Mouse (Mus musculus): ENCODE measurements at regions not wholly inside any gene's neighbourhood (a gene's known extent, or its start where the extent isn't known, plus 50 kb on each side); places are given as distances from the start of the nearest gene placed in this dataset.
"Not testable (repeated sequence)": the region's sequence is repeated elsewhere in the genome, so short reads cannot be mapped to it uniquely, and the experiment has no call there.

DNA sequence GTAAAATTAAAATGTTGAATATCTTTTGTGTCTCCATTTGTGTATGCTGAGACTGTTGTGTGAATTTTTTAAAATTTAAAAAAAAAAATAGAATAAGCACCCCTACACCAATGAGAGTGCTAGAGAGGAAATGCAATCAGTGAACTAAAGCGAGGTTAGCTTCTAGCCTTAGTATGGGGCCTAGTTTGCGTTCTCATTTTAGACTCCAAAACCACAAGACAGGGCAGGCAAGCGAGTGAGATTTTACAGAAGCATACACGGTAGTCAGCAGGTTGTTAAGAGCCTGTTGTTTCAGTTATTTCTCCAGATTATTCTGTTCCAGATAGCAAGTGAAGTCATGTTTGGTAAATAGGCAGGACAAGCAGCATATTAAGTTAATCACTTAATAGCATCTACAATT lies 486.2 kb downstream of the Hace1 start:
- DNase-seq (ENCODE audit: low spot score), result no peak
- intact Hi-C loops (cut with DNase I), result no loop called here

DNA sequence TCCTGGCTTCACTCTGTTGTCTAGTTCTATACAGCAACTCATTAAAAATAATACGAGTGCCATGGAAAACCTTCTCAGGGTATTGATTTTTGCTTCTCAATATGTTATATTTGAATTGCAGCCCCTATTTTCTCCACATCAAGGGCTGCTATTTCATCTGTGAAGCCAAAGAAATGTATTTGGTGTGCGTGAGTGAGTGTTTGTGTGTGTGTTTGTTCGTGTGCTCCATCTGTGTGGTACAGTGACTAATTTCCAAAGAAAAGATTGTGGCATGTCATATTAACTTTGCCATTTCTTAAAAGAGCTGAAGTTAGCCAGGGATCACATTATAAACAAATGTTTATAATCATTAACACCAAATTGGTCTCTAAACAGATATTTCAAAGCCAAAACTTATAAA lies 493.1 kb downstream of the Hace1 start:
- no peak for DNase-seq (ENCODE audit: low spot score)
- intact Hi-C loops (cut with DNase I), result no loop called here

DNA sequence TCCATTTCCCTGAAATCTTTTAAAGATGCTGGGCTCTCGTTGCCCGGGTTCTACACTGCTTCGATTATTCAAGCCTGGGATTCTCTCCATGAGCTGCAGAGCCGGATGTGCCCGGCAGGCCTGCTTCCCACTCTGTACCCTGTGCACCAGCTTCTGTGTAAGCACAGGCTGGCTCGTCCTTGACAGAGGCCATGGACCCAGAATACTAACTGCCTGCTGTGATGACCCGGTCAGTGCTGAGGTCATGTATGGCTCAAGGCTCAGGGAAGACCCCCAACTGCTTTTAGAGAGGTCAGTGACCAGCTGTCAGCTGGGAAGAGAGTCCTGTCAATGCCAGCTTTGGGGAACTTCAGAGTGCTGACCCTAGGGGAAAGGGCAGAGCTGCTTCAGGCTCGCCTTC lies 493.6 kb downstream of the Hace1 start:
- no peak for DNase-seq (ENCODE audit: low spot score)
- intact Hi-C loops (cut with DNase I), result no loop called here

DNA sequence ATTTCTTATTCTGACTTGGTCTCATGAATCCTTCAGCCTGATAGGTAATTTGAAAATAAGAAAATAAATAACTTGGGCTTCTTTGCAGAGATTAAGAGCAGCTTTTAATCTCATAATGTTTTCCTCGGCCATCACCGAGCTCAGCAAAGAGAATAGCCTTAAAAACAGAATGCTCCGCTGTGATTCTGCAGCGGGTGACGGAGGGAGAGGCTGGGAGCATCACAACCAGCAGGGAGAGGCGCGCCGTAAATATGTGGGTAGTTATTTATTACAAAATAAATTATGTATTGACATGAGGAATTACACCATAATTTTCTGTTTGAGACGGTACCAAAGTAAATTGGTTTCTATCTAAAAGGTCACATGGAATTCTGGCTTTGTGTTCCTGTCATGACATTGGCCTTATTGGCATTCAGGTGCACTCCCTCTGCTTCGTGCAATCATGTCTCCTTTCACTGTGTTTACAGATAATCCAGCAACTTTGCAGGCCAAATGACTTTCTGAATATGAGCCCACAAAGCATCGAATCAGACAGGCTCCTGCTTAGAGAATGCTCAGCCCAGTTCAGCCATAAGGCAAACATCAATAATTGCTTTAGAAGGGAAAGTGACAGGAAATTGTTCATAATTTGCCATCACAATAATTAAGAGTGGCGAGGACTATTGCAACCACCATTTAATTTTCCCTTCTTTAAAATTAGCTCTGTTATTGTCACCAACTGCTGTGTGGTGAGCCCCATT lies 494.4 kb downstream of the Hace1 start:
- no peak for DNase-seq (ENCODE audit: low spot score)
- intact Hi-C loops (cut with DNase I), result no loop called here

DNA sequence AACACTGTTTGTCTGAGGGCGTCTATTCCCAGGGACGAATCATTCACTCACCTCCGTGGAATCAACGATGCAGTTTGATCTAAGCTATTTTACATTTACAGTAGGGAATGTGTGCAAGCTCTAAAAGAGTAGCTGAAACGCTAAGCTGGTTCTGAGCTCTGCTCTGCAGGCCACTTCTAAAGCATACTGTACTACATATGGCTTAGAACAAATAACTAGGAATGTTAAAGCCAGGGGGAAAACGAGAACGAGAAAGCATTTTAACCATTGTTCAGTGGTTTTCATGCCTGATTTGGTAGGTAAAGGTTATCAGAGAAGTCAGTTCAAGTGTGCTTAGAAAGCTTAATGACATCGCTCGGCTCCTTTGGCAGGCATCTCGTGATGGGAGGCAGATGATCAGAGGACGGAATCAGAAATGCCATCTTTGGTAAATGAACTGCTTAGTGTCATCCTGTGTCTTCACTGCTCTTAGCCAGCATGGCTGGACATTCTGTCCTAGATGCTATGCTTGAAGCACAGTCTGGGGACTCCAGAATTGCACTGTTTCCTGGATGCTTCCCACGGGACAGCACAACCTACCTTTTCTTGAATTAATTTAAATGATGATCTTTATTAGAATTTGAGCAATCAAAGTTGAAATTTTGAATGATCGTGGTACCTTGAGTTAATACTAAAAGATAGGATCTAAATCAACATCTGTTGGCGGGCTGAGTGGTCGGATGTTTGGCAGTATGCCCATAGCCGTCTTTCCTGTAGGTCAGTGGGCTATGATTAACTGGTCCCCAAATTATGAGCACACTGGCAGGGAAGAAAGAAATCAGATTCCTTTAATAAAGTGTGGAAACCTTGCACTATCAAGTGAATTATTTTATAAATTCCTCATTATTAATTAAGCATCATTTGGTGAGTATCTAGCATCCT lies 495.2 kb downstream of the Hace1 start:
- intact Hi-C loops (cut with DNase I), result no loop called here
- no peak for DNase-seq (ENCODE audit: low spot score)

DNA sequence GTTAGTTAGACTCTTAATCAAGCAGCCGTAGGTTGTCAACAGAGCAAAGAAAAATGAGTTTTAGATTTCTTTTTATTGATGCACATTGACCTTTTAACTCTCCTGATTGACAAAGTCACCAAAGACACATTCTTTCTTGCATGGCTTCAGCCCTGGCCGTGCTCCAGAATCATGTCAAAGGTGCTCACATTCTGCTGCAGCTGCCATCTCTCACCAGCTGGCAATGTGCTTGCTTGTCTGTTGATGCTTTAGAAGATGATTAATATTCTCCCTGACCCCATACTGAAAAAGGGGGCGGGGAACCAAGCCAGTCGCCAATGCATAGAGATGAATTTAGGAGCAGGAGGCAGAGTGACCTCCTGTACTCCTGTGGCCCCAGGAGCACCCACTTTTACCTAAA lies 510.1 kb downstream of the Hace1 start:
- intact Hi-C loops (cut with DNase I), result no loop called here
- DNase-seq (ENCODE audit: low spot score), result no peak

DNA sequence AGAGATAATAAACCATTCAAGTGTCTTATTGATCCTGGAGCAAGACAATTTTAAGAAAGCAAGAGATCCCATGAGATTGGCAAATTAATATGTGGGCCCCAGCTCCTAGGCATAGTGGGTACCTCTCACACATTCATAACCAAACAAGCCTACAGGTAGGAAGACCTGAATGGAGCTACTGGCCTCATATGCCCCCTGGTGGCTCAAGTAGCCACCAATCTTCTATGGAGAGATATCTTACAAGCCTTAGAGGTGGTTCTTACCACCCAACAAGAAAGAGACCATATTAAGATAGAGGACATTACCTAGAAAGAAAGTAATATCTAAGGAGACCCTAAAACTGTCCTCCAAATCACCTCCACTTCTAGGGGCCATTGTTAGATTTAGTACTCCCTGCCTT lies 523.2 kb downstream of the Hace1 start:
- intact Hi-C loops (cut with DNase I), result no loop called here
- no peak for DNase-seq (ENCODE audit: low spot score)

DNA sequence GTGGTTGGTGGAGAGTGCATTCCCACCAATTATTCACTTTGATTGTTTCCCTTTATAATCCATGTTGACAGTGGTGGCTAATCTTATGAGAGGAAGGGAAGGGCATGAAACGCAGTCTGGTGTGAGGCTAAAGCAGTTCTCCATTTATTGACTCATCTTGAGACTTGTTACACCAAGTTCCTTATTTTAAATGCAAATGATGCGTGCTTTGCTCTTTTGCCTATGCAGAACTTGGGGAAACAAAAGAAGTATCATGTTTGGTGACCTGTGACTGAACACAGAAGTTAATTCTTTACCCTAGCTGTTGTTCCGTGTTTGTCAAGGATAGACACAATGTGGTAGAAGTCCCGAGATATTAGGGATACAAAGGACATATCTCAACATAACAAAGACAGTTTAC lies 531.2 kb downstream of the Hace1 start:
- intact Hi-C loops (cut with DNase I), result no loop called here
- DNase-seq (ENCODE audit: low spot score), result no peak

DNA sequence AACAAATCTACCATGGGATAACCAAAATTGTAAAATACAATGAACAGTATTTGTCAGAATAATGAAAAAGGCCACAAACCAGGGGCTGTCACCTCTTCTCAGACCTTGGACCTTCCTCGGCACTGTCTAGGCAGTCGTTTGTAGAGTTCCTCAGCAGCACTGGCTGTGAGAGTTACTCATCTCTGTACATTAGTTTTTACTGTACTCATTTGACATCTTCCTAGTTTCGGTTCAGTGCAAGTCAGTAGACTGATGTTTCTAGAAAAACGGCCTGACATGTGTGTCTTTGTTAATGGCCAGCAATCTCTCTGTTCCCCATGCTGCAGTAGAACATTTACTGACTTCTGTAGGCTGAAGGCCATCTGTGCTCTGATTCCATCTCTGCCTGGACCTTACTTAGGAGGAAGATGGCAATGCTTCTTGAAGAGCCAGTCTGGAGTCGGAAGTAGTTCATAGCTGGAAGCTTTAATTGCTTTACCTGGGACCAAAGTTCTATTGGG lies 537.1 kb downstream of the Hace1 start:
- no peak for DNase-seq (ENCODE audit: low spot score)
- intact Hi-C loops (cut with DNase I), result no loop called here

DNA sequence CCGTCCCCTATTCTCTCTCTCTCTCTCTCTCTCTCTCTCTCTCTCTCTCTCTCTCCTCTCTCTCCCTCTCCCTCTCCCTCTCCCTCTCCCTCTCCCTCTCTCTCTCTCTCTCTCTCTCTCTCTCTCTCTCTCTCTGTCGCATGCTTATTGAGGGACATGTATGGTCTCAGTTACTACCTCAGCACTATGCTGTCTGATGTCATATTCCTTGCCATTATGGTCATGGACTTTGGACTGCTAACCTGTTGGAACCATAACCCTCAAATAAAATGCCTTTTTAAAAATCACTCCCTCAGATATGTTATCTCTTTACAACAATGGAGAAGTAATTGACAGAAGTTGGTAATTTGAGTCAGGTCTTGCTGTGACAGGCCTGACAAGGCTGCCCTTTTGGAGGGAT lies 544.8 kb downstream of the Hace1 start:
- DNase-seq (ENCODE audit: low spot score), result not testable (repeated sequence)

DNA sequence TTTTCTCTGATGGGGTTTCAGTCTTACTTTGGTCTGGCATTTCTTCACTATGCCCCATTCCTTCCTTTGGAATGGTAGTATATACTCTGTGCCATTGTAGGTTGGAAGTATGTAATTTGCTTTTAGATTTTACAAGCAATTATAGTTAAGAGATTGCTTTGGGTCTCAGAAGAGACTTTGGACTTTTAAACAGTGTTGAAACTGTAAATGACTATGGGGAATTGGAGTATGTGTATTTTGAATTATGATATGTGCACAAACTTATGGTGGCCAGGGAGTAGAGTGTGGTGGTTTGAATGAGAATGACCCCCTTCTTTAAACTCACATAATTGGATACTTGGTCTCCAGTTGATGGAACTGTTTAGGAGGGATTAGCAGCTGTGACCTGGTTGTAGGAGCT lies 546.2 kb downstream of the Hace1 start:
- no peak for DNase-seq (ENCODE audit: low spot score)
- intact Hi-C loops (cut with DNase I), result no loop called here

More for the DNA sequence above, 544.8 kb downstream of the Hace1 start:
- intact Hi-C loops (cut with DNase I), result not testable (repeated sequence)

DNA sequence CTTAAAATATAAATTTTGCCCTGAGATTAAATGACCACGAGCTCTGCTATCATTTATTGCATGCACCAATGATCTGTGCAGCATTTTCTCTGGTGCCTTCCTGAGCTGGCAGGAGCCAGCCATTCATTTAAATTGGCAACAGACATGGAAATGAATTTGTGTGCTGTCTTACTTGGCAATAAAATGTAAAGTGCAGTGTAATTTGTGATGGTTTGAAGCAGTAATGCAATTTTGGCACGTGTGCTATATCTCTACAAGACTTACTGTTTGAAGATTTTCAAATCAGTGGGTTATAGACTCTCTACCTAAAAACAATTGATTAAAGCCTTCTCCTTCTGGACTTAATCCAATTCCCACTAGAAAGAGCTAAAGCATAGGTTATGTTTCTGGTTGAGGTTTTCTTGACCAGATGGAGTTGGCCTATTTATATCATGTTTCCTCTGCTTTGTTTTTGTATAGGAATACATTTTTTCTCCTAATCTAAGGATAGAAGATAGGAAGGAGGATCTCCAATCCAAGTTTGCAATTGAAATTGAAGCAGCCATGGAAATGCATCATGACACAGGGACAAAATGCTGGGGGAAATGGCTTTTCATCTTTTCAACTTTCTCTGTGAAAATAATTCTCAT lies 557.6 kb downstream of the Hace1 start:
- no peak for DNase-seq (ENCODE audit: low spot score)
- intact Hi-C loops (cut with DNase I), result no loop called here

DNA sequence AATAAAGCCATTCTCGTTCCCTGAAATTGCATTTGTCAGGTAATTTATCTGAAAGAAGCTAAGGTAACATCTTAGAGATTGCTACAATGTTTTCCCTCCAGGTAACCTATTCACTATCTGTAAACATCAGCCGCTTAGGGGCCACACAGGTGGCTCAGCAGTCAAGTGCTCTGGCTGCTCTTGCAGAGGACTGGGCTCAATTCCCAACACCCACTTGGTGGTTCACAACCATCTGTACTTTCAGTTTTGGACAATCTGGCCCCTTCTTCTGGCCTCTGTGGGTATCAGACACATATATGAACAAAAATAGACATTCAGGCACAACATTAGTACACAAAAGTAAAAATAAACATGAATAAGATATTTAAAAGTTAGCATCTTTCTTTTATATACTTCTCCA lies 596.4 kb downstream of the Hace1 start:
- intact Hi-C loops (cut with DNase I), result no loop called here
- no peak for DNase-seq (ENCODE audit: low spot score)

DNA sequence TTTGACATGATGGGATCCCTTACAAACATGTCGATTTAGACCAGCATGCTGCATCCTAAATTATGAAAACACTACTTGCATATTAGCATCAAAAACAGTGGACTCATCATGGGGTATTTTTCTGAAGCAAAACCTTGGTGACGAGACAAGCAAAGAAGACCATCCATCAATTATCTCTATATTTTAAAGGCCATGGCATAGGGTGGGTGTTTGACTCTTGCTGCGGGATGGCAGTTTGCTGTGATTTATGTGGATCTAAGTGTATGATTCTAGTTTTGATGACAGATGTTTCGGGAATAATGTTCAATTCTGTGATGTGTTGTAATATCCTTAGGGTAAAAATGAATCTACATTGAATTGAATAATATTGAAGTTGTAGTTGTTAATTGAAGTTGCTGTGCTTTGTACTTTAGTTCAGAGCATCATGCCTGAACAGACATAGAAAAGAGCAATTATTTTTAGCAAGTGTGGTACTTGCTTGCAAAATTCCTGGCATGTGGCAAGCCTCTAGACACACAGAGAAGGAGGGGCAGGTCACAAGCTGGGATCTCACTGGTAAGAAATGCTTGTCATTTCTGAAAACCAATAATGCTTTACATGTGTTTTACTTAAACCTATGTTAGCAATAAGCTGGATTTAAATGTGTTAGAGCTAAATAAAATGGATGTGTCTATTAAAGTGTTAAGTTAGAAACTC lies 608.3 kb downstream of the Hace1 start:
- intact Hi-C loops (cut with DNase I), result no loop called here
- DNase-seq (ENCODE audit: low spot score), result no peak

DNA sequence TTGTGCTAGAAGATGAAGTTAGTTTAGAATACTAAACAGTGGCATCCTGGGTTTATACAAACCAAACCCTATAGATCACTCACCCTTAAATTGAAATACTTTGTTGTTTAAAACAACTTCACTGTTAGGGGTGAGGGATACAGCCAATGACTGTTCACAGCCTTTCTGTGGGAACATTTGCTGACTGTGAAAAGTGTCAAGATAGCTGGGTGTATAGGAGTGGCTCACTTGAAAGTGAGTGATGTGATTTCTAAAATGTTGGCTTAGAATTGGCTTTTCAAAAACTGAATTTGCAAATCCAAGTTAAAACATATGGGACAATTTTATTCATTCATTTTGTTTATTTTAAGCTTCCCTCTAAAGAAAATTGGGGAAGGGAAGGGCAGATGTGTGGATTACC lies 616.5 kb downstream of the Hace1 start:
- DNase-seq (ENCODE audit: low spot score), result no peak
- intact Hi-C loops (cut with DNase I), result no loop called here

DNA sequence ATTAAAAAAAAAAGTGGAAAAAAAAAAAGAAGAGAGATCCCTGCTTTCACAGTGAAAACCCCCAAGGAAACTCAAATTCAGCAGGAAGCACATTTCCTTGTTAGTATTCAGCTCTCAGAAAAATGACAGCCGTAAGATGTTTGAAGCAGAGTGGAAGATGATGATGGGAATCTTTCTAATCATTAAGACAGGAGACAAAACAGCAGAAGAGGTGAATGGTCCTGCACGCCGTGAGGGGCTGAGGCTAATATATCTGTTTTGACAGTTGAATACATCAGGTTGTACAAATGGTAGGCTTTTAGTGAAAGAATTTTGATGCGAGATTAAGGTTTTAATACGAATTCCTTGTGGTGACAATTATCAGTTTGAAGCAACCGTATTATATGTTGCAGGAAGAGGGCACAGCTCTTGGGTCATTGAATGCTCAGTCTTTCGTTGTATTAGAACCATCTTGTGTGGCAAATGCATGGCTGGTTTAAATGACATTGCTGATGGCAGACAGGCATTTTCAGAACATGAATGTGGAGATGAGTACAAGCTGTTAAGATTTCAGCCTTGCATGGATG lies 649.3 kb downstream of the Hace1 start:
- DNase-seq (ENCODE audit: low spot score), result no peak
- intact Hi-C loops (cut with DNase I), result no loop called here

DNA sequence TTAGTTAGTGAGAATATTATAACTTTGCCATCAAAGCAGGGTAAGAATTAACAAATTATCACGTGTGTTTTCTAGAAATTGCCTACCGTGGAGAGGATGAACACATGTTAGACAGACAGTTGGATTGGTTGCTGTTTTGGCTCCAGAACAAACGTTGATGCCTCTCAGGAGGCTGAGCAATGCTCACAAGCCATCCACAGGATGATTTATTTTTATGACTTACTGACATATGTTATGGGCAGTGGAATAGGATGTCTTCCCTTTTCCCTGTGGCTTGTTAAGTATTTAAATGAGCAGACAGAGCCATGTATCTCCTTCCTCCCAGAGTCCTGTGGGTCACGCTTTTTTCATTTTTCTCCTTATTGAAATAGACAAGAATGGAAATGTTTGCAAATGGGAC lies 652.0 kb downstream of the Hace1 start:
- intact Hi-C loops (cut with DNase I), result no loop called here
- DNase-seq (ENCODE audit: low spot score), result no peak

DNA sequence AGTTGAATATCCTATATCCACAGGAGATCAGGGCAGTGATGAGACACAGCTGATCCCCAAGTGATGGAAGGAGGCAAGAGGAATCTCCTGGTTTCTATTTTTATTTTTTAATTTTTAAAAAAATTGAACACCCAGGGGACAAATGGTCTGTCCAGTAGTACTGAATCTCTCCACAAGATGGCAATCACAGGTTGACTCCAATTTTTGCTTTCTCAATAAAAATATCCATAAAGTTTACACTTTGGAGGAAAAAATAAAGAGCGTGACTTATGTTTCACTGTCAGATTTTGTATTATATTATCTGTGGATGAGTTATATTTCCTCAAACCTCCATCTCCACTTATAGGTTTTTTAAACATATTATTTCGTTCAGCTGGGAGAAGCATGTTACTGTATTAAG lies 658.0 kb downstream of the Hace1 start:
- DNase-seq (ENCODE audit: low spot score), result no peak
- intact Hi-C loops (cut with DNase I), result no loop called here

DNA sequence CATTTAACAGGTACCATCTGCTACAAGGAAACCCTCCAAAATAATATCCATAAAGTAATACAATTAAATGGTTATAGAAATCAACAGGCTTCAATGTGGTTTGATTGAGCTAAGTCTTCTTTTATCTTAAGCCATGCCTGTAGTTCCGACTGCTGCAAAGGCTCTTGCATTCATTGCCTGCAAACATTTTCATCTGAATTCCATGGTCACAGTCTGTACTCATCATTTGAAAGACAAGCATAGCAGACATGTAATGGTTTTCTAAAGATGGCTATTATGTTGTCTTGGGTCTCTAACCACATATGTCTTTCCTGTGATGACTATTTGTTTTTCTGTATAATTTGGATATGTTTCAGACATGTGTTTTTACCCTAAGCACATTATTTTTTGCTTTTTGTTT lies 677.9 kb downstream of the Hace1 start:
- intact Hi-C loops (cut with DNase I), result no loop called here
- DNase-seq (ENCODE audit: low spot score), result no peak

DNA sequence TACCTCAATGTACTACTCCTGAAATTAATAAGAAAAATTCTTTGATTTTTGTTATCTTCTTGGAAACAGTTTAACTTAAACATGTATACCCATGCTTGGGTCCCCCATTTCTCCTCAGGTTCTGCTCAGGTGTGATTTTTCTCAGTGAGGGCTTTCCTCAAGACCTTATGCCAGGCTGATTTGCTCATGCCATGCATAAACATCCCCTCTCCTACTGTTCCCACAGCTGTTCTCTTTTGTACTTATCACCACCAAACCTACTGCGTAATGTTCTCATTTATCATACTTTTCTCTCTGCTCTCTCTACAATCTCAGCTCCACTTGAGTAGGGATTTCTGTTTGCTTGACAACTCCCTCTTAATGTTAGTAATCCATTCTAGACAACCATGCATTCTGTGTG lies 692.1 kb downstream of the Hace1 start:
- intact Hi-C loops (cut with DNase I), result no loop called here
- no peak for DNase-seq (ENCODE audit: low spot score)
